In genomic region chr11:102604777-102605552, GRCm38 (mm10) we compare ENCODE assay signal across 9 mouse cellular contexts. TPM values are rescaled to one million over a fixed set of nuclear protein-coding genes. Genes with fewer than 3 reads are reported as not detected.
DNase-seq lines count a peak whose midpoint lies in the region; ATAC-seq and TF ChIP-seq lines count a peak whose summit lies in the region.
"Had no signal": no experiment of that assay in that cellular context is flagged by ENCODE, and none has a peak within 500 bp of the region (broad histone marks: within the 10 kb centered on the region; RNA-seq: fewer than 3 reads in every experiment).

No protein-coding gene starts in this region.

- no peaks in the 10 kb centered on the region for H3K36me3 ChIP-seq in forebrain, postnatal 0 days (ENCODE audit: insufficient read depth)
- H3K36me3 ChIP-seq in hindbrain, embryonic 16.5 days (ENCODE audit: control insufficient read depth, insufficient read depth, low read length) = no peaks in the 10 kb centered on the region
- no peaks in the 10 kb centered on the region for H3K36me3 ChIP-seq in neural tube, embryonic 12.5 days

- intact Hi-C loops in gastrocnemius, adult 2 months (cut with DNase I) = loop anchor here (5.0 kb wide), 1 partner anchor 32 kb away; no protein-coding TSS in a partner anchor

- H3K9ac ChIP-seq in forebrain, postnatal 0 days = peak overlapping the region; percentile 57
- peak overlapping the region; percentile 75 for H3K9ac ChIP-seq in hindbrain, embryonic 16.5 days (ENCODE audit: low read depth, low read length)
- peak overlapping the region; percentile 97 for H3K9ac ChIP-seq in neural tube, embryonic 12.5 days

- under 1% methylated on average over 71 of the region's 74 CpGs for WGBS in forebrain, postnatal 0 days
- under 1% methylated on average over 67 of the region's 74 CpGs for WGBS in hindbrain, embryonic 16.5 days
- under 1% methylated on average over 74 of the region's 74 CpGs for whole genome bisulfite sequencing in neural tube, embryonic 12.5 days

- no peaks in the 10 kb centered on the region for H3K4me1 ChIP-seq in forebrain, postnatal 0 days (ENCODE audit: insufficient read depth)
- H3K4me1 ChIP-seq in hindbrain, embryonic 16.5 days (ENCODE audit: control insufficient read depth, insufficient read depth, low read depth, low read length) = peaks cover 19% of the 10 kb centered on the region
- peaks cover 40% of the 10 kb centered on the region for H3K4me1 ChIP-seq in neural tube, embryonic 12.5 days

- H3K27ac ChIP-seq in gastrocnemius, adult 2 months = peak overlapping the region; percentile 91
- peak overlapping the region; percentile 83 for H3K27ac ChIP-seq in forebrain, postnatal 0 days (ENCODE audit: low read depth, low read length)
- peak overlapping the region; percentile 89 for H3K27ac ChIP-seq in hindbrain, embryonic 16.5 days (ENCODE audit: low read depth, low read length)
- H3K27ac ChIP-seq in neural tube, embryonic 12.5 days = peak overlapping the region; percentile 96

- peak; percentile 49 for TF ChIP-seq CTCF in gastrocnemius, adult 2 months (IDR thresholded peaks at IDR 0.05)
- peak; percentile 58 for TF ChIP-seq CTCF in forebrain, postnatal 0 days (IDR thresholded peaks at IDR 0.05; ENCODE audit: low read depth)

- peak overlapping the region; percentile 93 for H3K4me3 ChIP-seq in gastrocnemius, adult 2 months
- peak overlapping the region; percentile 79 for H3K4me3 ChIP-seq in forebrain, postnatal 0 days (ENCODE audit: low read depth, low read length)
- H3K4me3 ChIP-seq in hindbrain, embryonic 16.5 days (ENCODE audit: low read length) = peak overlapping the region; percentile 74
- H3K4me3 ChIP-seq in neural tube, embryonic 12.5 days = peak overlapping the region; percentile 90

- DNase-seq in gastrocnemius, adult 2 months = peak; percentile 51
- no peak for DNase-seq in gastrocnemius, adult 18-20 months (ENCODE audit: low spot score)
- DNase-seq in adrenal gland, postnatal 10 days = peak; percentile 45
- DNase-seq in forebrain, postnatal 0 days = peak; percentile 73
- DNase-seq in liver = peak; percentile 18
- no peak for DNase-seq in thymus, postnatal 0 days (ENCODE audit: low spot score)

- H3K9me3 ChIP-seq in forebrain, postnatal 0 days (ENCODE audit: low read length) = no peaks in the 10 kb centered on the region
- no peaks in the 10 kb centered on the region for H3K9me3 ChIP-seq in hindbrain, embryonic 16.5 days (ENCODE audit: control insufficient read depth, low read length)
- H3K9me3 ChIP-seq in neural tube, embryonic 12.5 days = no peaks in the 10 kb centered on the region

- peak; percentile 36 for ATAC-seq in forebrain, postnatal 0 days
- peak; percentile 38 for ATAC-seq in hindbrain, embryonic 16.5 days
- peak; percentile 23 for ATAC-seq in neural tube, embryonic 12.5 days (ENCODE audit: low FRiP score, low read depth)

- no peaks in the 10 kb centered on the region for H3K27me3 ChIP-seq in forebrain, postnatal 0 days (ENCODE audit: insufficient read depth, low read length)
- peaks cover 8% of the 10 kb centered on the region for H3K27me3 ChIP-seq in hindbrain, embryonic 16.5 days (replicated peaks; ENCODE audit: control insufficient read depth, insufficient read depth, low read length)
- no peaks in the 10 kb centered on the region for H3K27me3 ChIP-seq in neural tube, embryonic 12.5 days (replicated peaks)

- H3K4me2 ChIP-seq in forebrain, postnatal 0 days (ENCODE audit: low read depth) = peak overlapping the region; percentile 81
- peak overlapping the region; percentile 89 for H3K4me2 ChIP-seq in hindbrain, embryonic 16.5 days (ENCODE audit: low read length)
- H3K4me2 ChIP-seq in neural tube, embryonic 12.5 days (replicated peaks) = peak overlapping the region; percentile 88

RNA-seq across cellular contexts. Expression of gene Fzd2, which starts 0.8 kb away (rescaled TPM):
- total RNA-seq in gastrocnemius, adult 2 months (2021) = 1 to 10 TPM; 1.2 to 2.1 TPM
- total RNA-seq in gastrocnemius, adult 18-20 months (2021) = 1 to 10 TPM in 1 of 2 experiments, under 1 TPM in 1; 0.89 to 1.8 TPM
- 1 to 10 TPM; 6.3 to 7.2 TPM for total RNA-seq in adrenal gland, postnatal 10 days (2021)
- 12.0 and 15.2 TPM in 2 replicates for total RNA-seq in forebrain, postnatal 0 days (2014; rRNA removed)
- polyA plus RNA-seq in forebrain, postnatal 0 days (2015; fragmentation: Nextera tagmentation; extraction: Ambion mirVana) = 4.5 and 4.6 TPM in 2 replicates
- polyA plus RNA-seq in hindbrain, embryonic 16.5 days (2015; fragmentation: Nextera tagmentation; extraction: Ambion mirVana) = 6.0 and 6.7 TPM in 2 replicates
- polyA plus RNA-seq in neural tube, embryonic 12.5 days (2016; fragmentation: Nextera tagmentation; extraction: Ambion mirVana) = 38.2 and 44.0 TPM in 2 replicates
- polyA plus RNA-seq in thymus, postnatal 0 days (2015; fragmentation: Nextera tagmentation; extraction: Ambion mirVana) = 3.9 and 4.3 TPM in 2 replicates

RNA-seq across cellular contexts. Expression of gene Gm11627, which starts 25.7 kb away (rescaled TPM):
- not detected for total RNA-seq in gastrocnemius, adult 2 months (2021)
- total RNA-seq in gastrocnemius, adult 18-20 months (2021) = under 1 TPM in 1 of 2 experiments, not detected in 1; 0.43 TPM
- under 1 TPM; 0.51 to 0.64 TPM for total RNA-seq in adrenal gland, postnatal 10 days (2021)
- 2.6 and 5.5 TPM in 2 replicates for total RNA-seq in forebrain, postnatal 0 days (2014; rRNA removed)
- 3.7 and 5.9 TPM in 2 replicates for polyA plus RNA-seq in forebrain, postnatal 0 days (2015; fragmentation: Nextera tagmentation; extraction: Ambion mirVana)
- 2.8 and 4.1 TPM in 2 replicates for polyA plus RNA-seq in hindbrain, embryonic 16.5 days (2015; fragmentation: Nextera tagmentation; extraction: Ambion mirVana)
- polyA plus RNA-seq in neural tube, embryonic 12.5 days (2016; fragmentation: Nextera tagmentation; extraction: Ambion mirVana) = 5.7 and 7.3 TPM in 2 replicates
- 0.52 and 1.2 TPM in 2 replicates for polyA plus RNA-seq in thymus, postnatal 0 days (2015; fragmentation: Nextera tagmentation; extraction: Ambion mirVana)

RNA-seq across cellular contexts. Expression of gene Gpatch8, which starts 48.8 kb away (rescaled TPM):
- 10 to 100 TPM; 23.7 to 26.8 TPM for total RNA-seq in gastrocnemius, adult 2 months (2021)
- total RNA-seq in gastrocnemius, adult 18-20 months (2021) = 10 to 100 TPM; 26.1 to 27.1 TPM
- 10 to 100 TPM; 27.6 to 34.7 TPM for total RNA-seq in adrenal gland, postnatal 10 days (2021)
- 29.5 and 31.1 TPM in 2 replicates for total RNA-seq in forebrain, postnatal 0 days (2014; rRNA removed)
- polyA plus RNA-seq in forebrain, postnatal 0 days (2015; fragmentation: Nextera tagmentation; extraction: Ambion mirVana) = 25.2 and 45.5 TPM in 2 replicates
- polyA plus RNA-seq in hindbrain, embryonic 16.5 days (2015; fragmentation: Nextera tagmentation; extraction: Ambion mirVana) = 52.9 and 60.5 TPM in 2 replicates
- polyA plus RNA-seq in neural tube, embryonic 12.5 days (2016; fragmentation: Nextera tagmentation; extraction: Ambion mirVana) = 69.0 and 71.0 TPM in 2 replicates
- polyA plus RNA-seq in thymus, postnatal 0 days (2015; fragmentation: Nextera tagmentation; extraction: Ambion mirVana) = 32.4 and 41.0 TPM in 2 replicates

RNA-seq across cellular contexts. Expression of gene Meioc, which starts 58.6 kb away (rescaled TPM):
- not detected for total RNA-seq in gastrocnemius, adult 2 months (2021)
- not detected for total RNA-seq in gastrocnemius, adult 18-20 months (2021)
- total RNA-seq in adrenal gland, postnatal 10 days (2021) = not detected
- total RNA-seq in forebrain, postnatal 0 days (2014; rRNA removed) = not detected in 2 replicates
- 0.08 and 0.10 TPM in 2 replicates for polyA plus RNA-seq in forebrain, postnatal 0 days (2015; fragmentation: Nextera tagmentation; extraction: Ambion mirVana)
- polyA plus RNA-seq in hindbrain, embryonic 16.5 days (2015; fragmentation: Nextera tagmentation; extraction: Ambion mirVana) = 0.15 and 0.17 TPM in 2 replicates
- polyA plus RNA-seq in neural tube, embryonic 12.5 days (2016; fragmentation: Nextera tagmentation; extraction: Ambion mirVana) = 0.58 and 0.60 TPM in 2 replicates
- 0.05 TPM in 1 of 2 replicates, not detected in the other for polyA plus RNA-seq in thymus, postnatal 0 days (2015; fragmentation: Nextera tagmentation; extraction: Ambion mirVana)
- total RNA-seq: layer of hippocampus, adult 18-20 months had no signal

Comparison
In these comparisons a context has a peak if more than half of its experiments do, and no peak if none do; other contexts are left out.
1. DNase-seq: peak in gastrocnemius, adult 2 months (single experiment), adrenal gland, postnatal 10 days (single experiment), forebrain, postnatal 0 days (single experiment) and liver (single experiment); none in gastrocnemius, adult 18-20 months (single experiment) and thymus, postnatal 0 days (single experiment).
2. Peak in every context shown above with its lines, with median percentiles within 50 percentile points of each other: H3K27ac ChIP-seq, H3K4me3 ChIP-seq, ATAC-seq, H3K4me2 ChIP-seq and H3K9ac ChIP-seq.